Mouse (Mus musculus) ES-E14 (cell line): Measurements from ENCODE around the gene Ly75. TPM values are rescaled to one million over a fixed set of nuclear protein-coding genes. Genes with fewer than 3 reads are reported as not detected.
A peak's percentile ranks its signal among the peaks of the same experiment; 100 is the strongest.

Experiments used
- DNase-seq: peaks from one replicate; pipeline ENCODE4 v3.0.0-alpha.2; 2013; ENCODE audit warnings: low read depth, low spot score
- H3K27ac ChIP-seq: 2 replicates; pipeline ENCODE4 v1.5.1; 2012; ENCODE audit warnings: low read depth, mild to moderate bottlenecking, low read length, moderate library complexity, mixed read lengths; ENCODE audit not compliant: poor library complexity, insufficient read depth, severe bottlenecking
- H3K36me3 ChIP-seq: 2 replicates; pipeline ENCODE4 v1.6.1; 2012; ENCODE audit warnings: mild to moderate bottlenecking, low read length, moderate library complexity, mixed read lengths; ENCODE audit not compliant: control insufficient read depth, poor library complexity, insufficient read depth, severe bottlenecking
- H3K4me1 ChIP-seq, 2 experiments: fragments of 150-350 bp in 1 of 2; sonication (generic) in 1 of 2; 2 replicates each; pipeline ENCODE4 v1.6.1; 2012; ENCODE audit warnings: low read length in 2 of 2, mild to moderate bottlenecking in 1 of 2, mixed read lengths in 1 of 2; ENCODE audit not compliant: control insufficient read depth in 2 of 2, insufficient read depth in 2 of 2, poor library complexity in 1 of 2
- H3K4me3 ChIP-seq, 2 experiments: fragments of 150-350 bp in 1 of 2; sonication (generic) in 1 of 2; 2 replicates each; pipeline ENCODE4 v1.5.1; 2012; ENCODE audit warnings: low read length in 2 of 2, low read depth in 1 of 2, mild to moderate bottlenecking in 1 of 2, mixed read lengths in 1 of 2; ENCODE audit not compliant: insufficient read depth in 1 of 2, poor library complexity in 1 of 2, severe bottlenecking in 1 of 2
- H3K9ac ChIP-seq: 2 replicates; pipeline ENCODE4 v1.6.1; 2012; ENCODE audit warnings: low read depth, mild to moderate bottlenecking, low read length, mixed read lengths; ENCODE audit not compliant: poor library complexity, insufficient read depth, severe bottlenecking
- H3K9me3 ChIP-seq: fragments of 150-350 bp; sonication (generic); 2 replicates; pipeline ENCODE4 v1.6.1; 2012; ENCODE audit warnings: low read depth, mild to moderate bottlenecking, low read length; ENCODE audit not compliant: control insufficient read depth, insufficient read depth
- CHD2 ChIP-seq: IDR thresholded peaks from 2 replicates; pipeline ENCODE4 v1.6.1; 2014; ENCODE audit warnings: mild to moderate bottlenecking, low read depth, low read length, inconsistent platforms
- HCFC1 ChIP-seq: IDR thresholded peaks from 2 replicates; pipeline ENCODE4 v1.6.1; 2012; ENCODE audit warnings: low read length, inconsistent platforms, borderline replicate concordance; ENCODE audit not compliant: insufficient read depth
- MAFK ChIP-seq: IDR thresholded peaks from 2 replicates; pipeline ENCODE4 v1.6.1; 2014; ENCODE audit warnings: mild to moderate bottlenecking, low read depth, low read length, inconsistent platforms; ENCODE audit not compliant: insufficient read depth
- ZC3H11A ChIP-seq: IDR thresholded peaks from 2 replicates; pipeline ENCODE4 v1.6.1; 2012; ENCODE audit warnings: low read depth, mild to moderate bottlenecking, inconsistent platforms, low read length, borderline replicate concordance
- ZNF384 ChIP-seq: IDR thresholded peaks from 2 replicates; pipeline ENCODE4 v1.6.1; 2012; ENCODE audit warnings: low read depth, low read length, inconsistent platforms
- in situ Hi-C, 2 experiments: fragments of 600-800 bp; cut with MboI; formaldehyde crosslinking; loops; one replicate each; pipeline ENCODE4 v1.15.1; 2025; ENCODE audit warnings: low sequenced_read_pairs in 2 of 2, inconsistent platforms in 1 of 2; ENCODE audit not compliant: unreplicated experiment in 2 of 2
- total RNA-seq: library from RNA; depleted of rRNA; stranded (reverse); fragments of 300-350 nt; gene quantifications from 2 replicates; pipeline ENCODE4 v1.2.3, GENCODE M21; 2012

Ly75 gene
- total RNA-seq, 1 experiment: 20.1 TPM

- H3K4me1 ChIP-seq: peaks cover 2 to 4% of the 10 kb centered on the region in 2 experiments
- no peak overlapping the region for H3K9ac ChIP-seq
- TF ChIP-seq ZNF384 (no peak), ZC3H11A (no peak), HCFC1 (no peak), CHD2 (no peak)
- H3K27ac ChIP-seq: no peak overlapping the region
- H3K36me3 ChIP-seq: no peaks in the 10 kb centered on the region
- in situ Hi-C loops: no loop called here
- H3K9me3 ChIP-seq: no peaks in the 10 kb centered on the region
- H3K4me3 ChIP-seq: no peak overlapping the region
- DNase-seq: no peak
These were observed 4.3 kb upstream of the Ly75 start for GRCm38 (mm10) chr2:60387363-60387762.

- H3K4me1 ChIP-seq: peaks cover 2 to 4% of the 10 kb centered on the region in 2 experiments
- no peak for TF ChIP-seq ZC3H11A
- TF ChIP-seq ZNF384: no peak
- TF ChIP-seq HCFC1: no peak
- no peak for TF ChIP-seq CHD2
- no peak for TF ChIP-seq MAFK
- no peak for DNase-seq
- H3K36me3 ChIP-seq: no peaks in the 10 kb centered on the region
- H3K9me3 ChIP-seq: no peaks in the 10 kb centered on the region
- H3K4me3 ChIP-seq: no peak overlapping the region
- no peak overlapping the region for H3K27ac ChIP-seq
- H3K9ac ChIP-seq: no peak overlapping the region
- in situ Hi-C loops: no loop called here
These were observed 3.7 kb upstream of the Ly75 start for GRCm38 (mm10) chr2:60386835-60387234.

- TF ChIP-seq HCFC1 (no peak), ZNF384 (no peak), MAFK (no peak)
- in situ Hi-C loops: no loop called here
- Histone ChIP-seq H3K27ac (peak overlapping the region; percentile 44), H3K9me3 (no peaks in the 10 kb centered on the region), H3K36me3 (peaks cover 2% of the 10 kb centered on the region; the same call in 1 of the 2 replicates), H3K9ac (no peak overlapping the region), H3K4me3 (0 out of 4 replicates have a peak overlapping the region, but pooled peaks of 1 of the 2 experiments have one; percentile 10), H3K4me1 (peaks cover 2 to 4% of the 10 kb centered on the region in 2 experiments)
- DNase-seq: peak; percentile 64
These were observed 1.6 kb upstream of the Ly75 start for GRCm38 (mm10) chr2:60384763-60385085.

- in situ Hi-C loops: no loop called here
- no peaks in the 10 kb centered on the region for H3K9me3 ChIP-seq
- H3K4me3 ChIP-seq: peak overlapping the region in 1 of 2 experiments; percentile 96; a peak in 1 of 4 replicates
- no peak for DNase-seq
- no peak overlapping the region for H3K9ac ChIP-seq
- no peak overlapping the region for H3K27ac ChIP-seq
- H3K4me1 ChIP-seq: peaks cover 2 to 4% of the 10 kb centered on the region in 2 experiments
- no peak for TF ChIP-seq MAFK
- no peak for TF ChIP-seq ZC3H11A
- H3K36me3 ChIP-seq: peaks cover 2% of the 10 kb centered on the region; the same call in 1 of the 2 replicates
These were observed 1.1 kb upstream of the Ly75 start for GRCm38 (mm10) chr2:60384083-60384762.

GRCm38 (mm10) chr2:60382346-60382745, 757 bp downstream of the Ly75 start:
- TF ChIP-seq ZNF384: no peak
- no peak for TF ChIP-seq HCFC1
- no peak for TF ChIP-seq MAFK
- TF ChIP-seq CHD2: no peak
- no peak for TF ChIP-seq ZC3H11A
- peaks cover 2% of the 10 kb centered on the region; the same call in 1 of the 2 replicates for H3K36me3 ChIP-seq
- peak overlapping the region; percentile 61 to 96 for H3K4me3 ChIP-seq
- peak overlapping the region; percentile 57; the same call in 1 of the 2 replicates for H3K9ac ChIP-seq
- no peaks in the 10 kb centered on the region for H3K9me3 ChIP-seq
- in situ Hi-C loops: no loop called here
- H3K4me1 ChIP-seq: peaks cover 2 to 4% of the 10 kb centered on the region in 2 experiments
- no peak overlapping the region for H3K27ac ChIP-seq
- no peak for DNase-seq
